Comparison of ENCODE assay signal across 9 mouse cellular contexts in genomic region chr5:43093647-43094326, GRCm38 (mm10).
A peak's percentile ranks its signal among the peaks of the same experiment; 100 is the strongest.
DNase-seq lines count a peak whose midpoint lies in the region; ATAC-seq lines count a peak whose summit lies in the region.
"Had no signal": no experiment of that assay in that cellular context is flagged by ENCODE, and none has a peak within 500 bp of the region (broad histone marks: within the 10 kb centered on the region; RNA-seq: fewer than 3 reads in every experiment).

No protein-coding gene starts in this region.

- H3K4me1 ChIP-seq in forebrain, embryonic 14.5 days (ENCODE audit: control insufficient read depth, insufficient read depth, low read length), result peaks cover 10% of the 10 kb centered on the region
- peaks cover 10% of the 10 kb centered on the region for H3K4me1 ChIP-seq in limb, embryonic 15.5 days
- H3K4me1 ChIP-seq: liver, embryonic 13.5 days had no signal

- 0 out of 2 replicates have a peak, but pooled peaks have one; percentile 18 for ATAC-seq in forebrain, embryonic 14.5 days
- 0 out of 2 replicates have a peak, but pooled peaks have one; percentile 14 for ATAC-seq in limb, embryonic 15.5 days (ENCODE audit: insufficient number of reproducible peaks, low FRiP score, low TSS enrichment, low read depth)

- no peaks in the 10 kb centered on the region for H3K36me3 ChIP-seq in forebrain, embryonic 14.5 days (ENCODE audit: control insufficient read depth, insufficient read depth, low read length)
- no peaks in the 10 kb centered on the region for H3K36me3 ChIP-seq in limb, embryonic 15.5 days
- H3K36me3 ChIP-seq: liver, embryonic 13.5 days had no signal

- 65% methylated on average over 5 of the region's 5 CpGs for WGBS in forebrain, embryonic 14.5 days
- WGBS in limb, embryonic 15.5 days, result 68% methylated on average over 5 of the region's 5 CpGs

- H3K4me3 ChIP-seq in forebrain, embryonic 14.5 days (ENCODE audit: low read depth, low read length), result no peak overlapping the region
- no peak overlapping the region for H3K4me3 ChIP-seq in limb, embryonic 15.5 days
- H3K4me3 ChIP-seq: liver, embryonic 13.5 days had no signal

- DNase-seq in cerebellum, adult 9-11 months, result peak; percentile 9
- no peak for DNase-seq in cerebellum, adult 9-10 months
- DNase-seq in kidney, adult 18-20 months, result peak; percentile 33
- no peak for DNase-seq in kidney, postnatal 25 days
- no peak for DNase-seq in forebrain, embryonic 14.5 days (ENCODE audit: low spot score)
- DNase-seq in retina, postnatal 1 day, result no peak
- no peak for DNase-seq in T-cell, adult 2 months (ENCODE audit: low spot score)

- H3K27me3 ChIP-seq in forebrain, embryonic 14.5 days (replicated peaks; ENCODE audit: control insufficient read depth, insufficient read depth, low read length), result no peaks in the 10 kb centered on the region
- H3K27me3 ChIP-seq in limb, embryonic 15.5 days, result no peaks in the 10 kb centered on the region
- H3K27me3 ChIP-seq: liver, embryonic 13.5 days had no signal

- no peaks in the 10 kb centered on the region for H3K9me3 ChIP-seq in forebrain, embryonic 14.5 days (replicated peaks; ENCODE audit: control insufficient read depth, low read length)
- H3K9me3 ChIP-seq in limb, embryonic 15.5 days, result no peaks in the 10 kb centered on the region
- H3K9me3 ChIP-seq: liver, embryonic 13.5 days had no signal

- H3K9ac ChIP-seq in forebrain, embryonic 14.5 days (ENCODE audit: low read length), result no peak overlapping the region
- no peak overlapping the region for H3K9ac ChIP-seq in limb, embryonic 15.5 days
- H3K9ac ChIP-seq: liver, embryonic 13.5 days had no signal

- H3K4me2 ChIP-seq in forebrain, embryonic 14.5 days (ENCODE audit: low read length), result no peak overlapping the region
- H3K4me2 ChIP-seq in limb, embryonic 15.5 days, result no peak overlapping the region
- H3K4me2 ChIP-seq: liver, embryonic 13.5 days had no signal

- H3K27ac ChIP-seq in forebrain, embryonic 14.5 days (ENCODE audit: low read depth, low read length), result no peak overlapping the region
- H3K27ac ChIP-seq in limb, embryonic 15.5 days, result no peak overlapping the region
- H3K27ac ChIP-seq: liver, embryonic 13.5 days had no signal

Comparison
In these comparisons a context has a peak if more than half of its experiments do, and no peak if none do; other contexts are left out.
1. DNase-seq: peak in cerebellum, adult 9-11 months (single experiment) and kidney, adult 18-20 months (single experiment); none in cerebellum, adult 9-10 months (single experiment), kidney, postnatal 25 days (0 of 2), forebrain, embryonic 14.5 days (single experiment), retina, postnatal 1 day (single experiment) and T-cell, adult 2 months (single experiment).